Mouse (Mus musculus) heart, postnatal 0 days (tissue): Measurements from ENCODE around the gene Snn.

Source experiments
- CTCF ChIP-seq: IDR thresholded peaks from 2 replicates; pipeline ENCODE4 v1.5.1; 2016; ENCODE audit warnings: antibody characterized with exemption, control low read depth, low read depth
- EP300 ChIP-seq: IDR thresholded peaks from 2 replicates; pipeline ENCODE4 v1.6.1; 2016; ENCODE audit warnings: antibody characterized with exemption, low read depth

DNA sequence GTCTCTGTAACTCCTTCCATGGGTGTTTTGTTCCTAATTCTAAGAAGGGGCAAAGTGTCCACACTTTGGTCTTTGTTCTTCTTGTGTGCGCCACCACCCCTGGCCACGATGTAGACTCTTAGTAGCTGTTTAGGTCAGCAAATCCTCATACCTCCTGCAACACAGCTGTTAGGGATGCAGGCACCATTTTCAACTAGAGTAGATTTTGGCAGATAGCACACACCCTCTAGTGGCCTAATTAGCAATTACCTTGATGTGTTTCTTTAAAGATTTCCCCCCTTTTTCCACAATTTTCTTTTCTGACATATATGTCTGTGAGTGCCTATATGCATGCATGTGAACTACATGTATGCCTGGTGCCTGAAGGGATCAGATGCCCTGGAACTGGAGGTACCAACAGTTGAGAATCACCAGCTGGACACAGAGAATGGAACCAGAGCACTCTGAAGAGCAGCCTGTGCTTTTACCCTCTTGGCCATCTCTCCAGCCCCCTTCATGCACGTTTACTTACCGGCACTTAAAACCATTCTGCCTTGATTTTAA is 48.5 kb downstream of the Snn start:
- TF ChIP-seq CTCF: peak; percentile 74
- TF ChIP-seq EP300: no peak
